Mouse (Mus musculus) ES-E14 (cell line): ENCODE data around the gene Gm17428.

ENCODE experiments used
- CHD2 ChIP-seq: IDR thresholded peaks from 2 replicates; pipeline ENCODE4 v1.6.1; 2014; ENCODE audit warnings: mild to moderate bottlenecking, low read depth, low read length, inconsistent platforms
- HCFC1 ChIP-seq: IDR thresholded peaks from 2 replicates; pipeline ENCODE4 v1.6.1; 2012; ENCODE audit warnings: low read length, inconsistent platforms, borderline replicate concordance; ENCODE audit not compliant: insufficient read depth
- ZNF384 ChIP-seq: IDR thresholded peaks from 2 replicates; pipeline ENCODE4 v1.6.1; 2012; ENCODE audit warnings: low read depth, low read length, inconsistent platforms

DNA sequence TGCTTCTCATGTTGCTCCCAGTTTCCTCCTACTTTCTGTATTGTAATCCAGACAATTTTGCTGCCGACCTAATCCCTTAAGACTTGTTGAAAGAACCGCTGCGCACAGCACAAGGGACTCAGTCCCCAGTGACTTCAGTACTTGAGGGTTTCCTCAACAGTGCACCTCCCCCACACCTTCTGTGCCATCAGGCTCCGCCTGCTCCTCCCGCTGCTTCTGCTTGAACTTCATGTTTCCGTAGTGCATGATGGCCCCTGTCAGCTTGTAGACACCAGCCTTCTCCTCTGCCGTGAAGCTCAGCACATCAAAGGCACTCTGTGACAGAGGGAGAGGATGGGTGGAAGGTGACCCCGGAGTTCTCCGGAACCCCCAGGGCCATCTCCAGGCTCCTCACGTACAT, 16.0 kb upstream of the Gm17428 start:
- TF ChIP-seq ZNF384 = no peak
- no peak for TF ChIP-seq HCFC1
- TF ChIP-seq CHD2 = no peak
